Mouse (Mus musculus) heart, embryonic 14.5 days (tissue): Measurements from ENCODE around the gene Cdc14a. TPM values are rescaled to one million over a fixed set of nuclear protein-coding genes. Genes with fewer than 3 reads are reported as not detected.

Experiments
- ATAC-seq: fragments of 200-750 bp; cut with Nextera tagmentation; 2 replicates; pipeline ENCODE4 v1.8.0; 2017; ENCODE audit warnings: low read depth, moderate TSS enrichment; ENCODE audit not compliant: insufficient number of reproducible peaks, insufficient read depth, low FRiP score
- H3K27ac ChIP-seq, 2 experiments: fragments of 200-500 bp in 1 of 2; fragments of 300-500 bp in 1 of 2; sonication (generic) in 1 of 2; replicated peaks in 1 of 2; 2 replicates each; pipeline ENCODE4 v1.5.1; 2012 to 2014; ENCODE audit warnings: low read depth in 2 of 2, low read length in 2 of 2, control low read depth in 1 of 2, mild to moderate bottlenecking in 1 of 2, mixed read lengths in 1 of 2; ENCODE audit not compliant: control insufficient read depth in 1 of 2, insufficient read depth in 1 of 2
- H3K27me3 ChIP-seq: fragments of 300-500 bp; sonication (generic); 2 replicates; pipeline ENCODE4 v1.6.1; 2014; ENCODE audit warnings: mild to moderate bottlenecking, low read length, control low read depth; ENCODE audit not compliant: control insufficient read depth, insufficient read depth
- H3K36me3 ChIP-seq: fragments of 300-500 bp; sonication (generic); 2 replicates; pipeline ENCODE4 v1.6.1; 2014; ENCODE audit warnings: mild to moderate bottlenecking, control low read depth, low read length, mixed read lengths; ENCODE audit not compliant: control insufficient read depth, insufficient read depth
- H3K4me1 ChIP-seq, 2 experiments: fragments of 200-500 bp in 1 of 2; fragments of 300-500 bp in 1 of 2; sonication (generic) in 1 of 2; 2 replicates each; pipeline ENCODE4 v1.6.1; 2012 to 2014; ENCODE audit warnings: low read length in 2 of 2, control low read depth in 1 of 2, mixed read lengths in 1 of 2; ENCODE audit not compliant: control insufficient read depth in 2 of 2, insufficient read depth in 2 of 2
- H3K4me2 ChIP-seq: fragments of 300-500 bp; sonication (generic); 2 replicates; pipeline ENCODE4 v1.6.1; 2014; ENCODE audit warnings: mild to moderate bottlenecking, low read length
- H3K4me3 ChIP-seq, 2 experiments: fragments of 200-500 bp in 1 of 2; fragments of 300-500 bp in 1 of 2; sonication (generic) in 1 of 2; 2 replicates each; pipeline ENCODE4 v1.5.1; 2012 to 2014; ENCODE audit warnings: low read length in 2 of 2, mild to moderate bottlenecking in 2 of 2, control low read depth in 1 of 2, low read depth in 1 of 2, moderate library complexity in 1 of 2; ENCODE audit not compliant: control insufficient read depth in 1 of 2, insufficient read depth in 1 of 2
- H3K9ac ChIP-seq: fragments of 300-500 bp; sonication (generic); 2 replicates; pipeline ENCODE4 v1.6.1; 2014; ENCODE audit warnings: mild to moderate bottlenecking, low read length
- H3K9me3 ChIP-seq: fragments of 300-500 bp; sonication (generic); 2 replicates; pipeline ENCODE4 v1.6.1; 2016; ENCODE audit warnings: low read length, control low read depth; ENCODE audit not compliant: control insufficient read depth
- WGBS: fragments of 180-500 bp; shearing (Covaris S2); extraction: QIAGEN DNeasy Blood & Tissue Kit; methylation state at CpG from one replicate; pipeline ENCODE4 v1.1.7; 2014; 5-methylcytosine and 5-hydroxymethylcytosine counted together
- polyA plus RNA-seq: library from polyadenylated mRNA; unstranded; fragments of >200 nt; fragmentation: Nextera tagmentation; extraction: Ambion mirVana; gene quantifications from 2 replicates; pipeline ENCODE4 v1.2.1, GENCODE M21; 2014

The Cdc14a gene
- polyA plus RNA-seq, 1 experiment from 2014 or later, result 4.9 TPM

- no peaks in the 10 kb centered on the region for H3K36me3 ChIP-seq
- ATAC-seq, result 0 out of 2 replicates have a peak, but pooled peaks have one; percentile 13
- under 1% methylated on average over 48 of the region's 48 CpGs for WGBS
- H3K4me1 ChIP-seq, result peaks cover 6 to 23% of the 10 kb centered on the region in 2 experiments; a peak in 3 of 4 replicates
- H3K27ac ChIP-seq, result no peak overlapping the region
- H3K9ac ChIP-seq, result peak overlapping the region; percentile 63
- H3K4me2 ChIP-seq, result peak overlapping the region; percentile 100
- no peaks in the 10 kb centered on the region for H3K9me3 ChIP-seq
- peak overlapping the region; percentile 45 to 63 for H3K4me3 ChIP-seq
- peaks cover 50% of the 10 kb centered on the region for H3K27me3 ChIP-seq
These were observed 171.4 kb downstream of the Cdc14a start for GRCm38 (mm10) chr3:116252255-116253040.

- ATAC-seq, result 0 out of 2 replicates have a peak, but pooled peaks have one; percentile 22
- Histone ChIP-seq H3K4me3 (peak overlapping the region; percentile 45 to 63), H3K9me3 (no peaks in the 10 kb centered on the region), H3K27me3 (peaks cover 50% of the 10 kb centered on the region), H3K9ac (peak overlapping the region; percentile 63), H3K4me1 (peaks cover 6 to 23% of the 10 kb centered on the region in 2 experiments; a peak in 3 of 4 replicates), H3K4me2 (peak overlapping the region; percentile 100), H3K27ac (no peak overlapping the region), H3K36me3 (no peaks in the 10 kb centered on the region)
- under 1% methylated on average over 78 of the region's 86 CpGs for WGBS
These were observed 172.2 kb downstream of the Cdc14a start for GRCm38 (mm10) chr3:116251481-116252254.

- Histone ChIP-seq H3K9me3 (no peaks in the 10 kb centered on the region), H3K27me3 (peaks cover 39% of the 10 kb centered on the region), H3K4me2 (no peak overlapping the region), H3K9ac (no peak overlapping the region), H3K4me1 (peaks cover 6 to 23% of the 10 kb centered on the region in 2 experiments; a peak in 3 of 4 replicates), H3K36me3 (no peaks in the 10 kb centered on the region), H3K27ac (no peak overlapping the region), H3K4me3 (no peak overlapping the region)
- no peak for ATAC-seq
- WGBS, result 85% methylated on average over 2 of the region's 2 CpGs
These were observed 174.8 kb downstream of the Cdc14a start for GRCm38 (mm10) chr3:116249026-116249425.

DNA sequence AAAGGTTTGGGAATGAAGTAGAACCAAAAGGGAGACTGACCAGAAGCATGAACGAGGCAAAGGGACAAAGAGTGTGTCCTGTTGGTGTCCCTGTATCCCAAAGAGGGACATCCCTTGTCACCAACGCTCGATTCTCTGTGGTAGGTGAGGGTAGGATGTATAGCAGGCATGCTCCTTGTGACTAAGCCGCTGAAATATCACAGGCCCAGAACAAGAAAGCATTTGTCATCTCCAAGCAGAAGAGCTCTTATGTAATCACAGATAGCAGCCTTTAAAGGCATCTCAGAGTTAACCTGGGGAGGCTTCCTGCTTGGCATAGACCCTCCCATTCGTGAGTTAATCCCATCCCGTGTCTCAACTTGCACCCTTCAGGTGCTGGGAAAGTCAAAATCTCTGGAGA, 179.4 kb downstream of the Cdc14a start:
- WGBS, result 47% methylated on average over 6 of the region's 6 CpGs
- H3K4me2 ChIP-seq, result no peak overlapping the region
- H3K36me3 ChIP-seq, result no peaks in the 10 kb centered on the region
- no peaks in the 10 kb centered on the region for H3K9me3 ChIP-seq
- H3K4me1 ChIP-seq, result no peaks in the 10 kb centered on the region
- no peak for ATAC-seq
- H3K27ac ChIP-seq, result no peak overlapping the region
- no peak overlapping the region for H3K4me3 ChIP-seq
- H3K9ac ChIP-seq, result no peak overlapping the region
- no peaks in the 10 kb centered on the region; the same call in 1 of the 2 replicates for H3K27me3 ChIP-seq

GRCm38 (mm10) chr3:116242685-116243084, 181.1 kb downstream of the Cdc14a start:
- Histone ChIP-seq H3K36me3 (no peaks in the 10 kb centered on the region), H3K4me1 (no peaks in the 10 kb centered on the region), H3K9ac (no peak overlapping the region), H3K27ac (no peak overlapping the region), H3K27me3 (no peaks in the 10 kb centered on the region; the same call in 1 of the 2 replicates), H3K4me3 (no peak overlapping the region), H3K4me2 (no peak overlapping the region), H3K9me3 (no peaks in the 10 kb centered on the region)
- WGBS, result 76% methylated on average over 9 of the region's 9 CpGs
- ATAC-seq, result no peak

DNA sequence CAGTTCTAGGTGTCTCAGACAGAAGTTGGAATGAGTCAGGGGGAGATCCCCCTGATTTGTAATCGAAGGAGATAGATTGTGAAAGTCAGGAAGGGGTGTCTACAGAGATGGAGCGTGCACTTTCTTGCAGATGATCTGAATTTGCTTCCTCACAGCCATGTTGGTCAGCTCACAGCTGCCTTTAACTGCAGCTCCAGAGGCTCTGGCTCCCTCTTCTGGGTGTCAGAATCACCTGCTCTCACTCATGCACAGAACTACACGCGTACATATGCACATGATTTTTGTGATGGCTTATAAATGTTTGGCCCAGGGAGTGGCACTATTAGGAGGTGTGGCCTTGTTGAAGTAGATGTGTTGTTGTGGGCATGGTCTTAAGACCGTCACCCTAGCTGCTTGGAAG, 186.3 kb downstream of the Cdc14a start:
- Histone ChIP-seq H3K4me2 (no peak overlapping the region), H3K27me3 (no peaks in the 10 kb centered on the region), H3K36me3 (no peaks in the 10 kb centered on the region), H3K27ac (no peak overlapping the region), H3K4me1 (no peaks in the 10 kb centered on the region), H3K4me3 (no peak overlapping the region), H3K9ac (no peak overlapping the region), H3K9me3 (no peaks in the 10 kb centered on the region)
- ATAC-seq, result no peak
- 89% methylated on average over 5 of the region's 5 CpGs for WGBS

DNA sequence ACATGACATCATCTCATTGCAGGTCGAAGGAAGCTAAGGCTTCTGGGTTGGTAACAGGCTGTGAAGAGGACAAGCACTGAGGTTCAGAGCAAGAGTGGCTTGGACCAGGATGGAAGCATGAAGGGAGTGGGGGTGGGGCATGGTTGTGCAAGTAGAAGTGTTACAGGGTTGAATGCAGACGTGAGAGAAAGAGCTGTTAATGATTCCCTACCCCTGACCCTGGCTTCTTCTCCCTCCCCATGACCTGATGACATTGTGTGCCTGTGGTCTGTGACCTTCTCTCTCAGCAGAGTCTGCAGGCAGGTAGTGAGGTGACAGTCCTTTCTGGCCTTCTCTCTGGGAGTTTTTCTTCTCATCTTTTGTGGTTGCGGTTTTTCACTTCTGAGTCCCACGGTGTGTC, 187.0 kb downstream of the Cdc14a start:
- Histone ChIP-seq H3K9ac (no peak overlapping the region), H3K4me2 (no peak overlapping the region), H3K27ac (no peak overlapping the region), H3K4me1 (no peaks in the 10 kb centered on the region), H3K9me3 (no peaks in the 10 kb centered on the region), H3K27me3 (no peaks in the 10 kb centered on the region), H3K36me3 (no peaks in the 10 kb centered on the region), H3K4me3 (no peak overlapping the region)
- WGBS, result 75% methylated on average over 4 of the region's 4 CpGs
- no peak for ATAC-seq
